Mouse (Mus musculus) MEL (cell line): ENCODE measurements around the gene Dhx35.

Experiments used
- BHLHE40 ChIP-seq: IDR thresholded peaks from 2 replicates; pipeline ENCODE4 v1.6.1; 2012; ENCODE audit warnings: low read depth, mild to moderate bottlenecking, inconsistent platforms, low read length, improper control_type of control experiment, borderline replicate concordance
- CHD2 ChIP-seq: IDR thresholded peaks from 2 replicates; pipeline ENCODE4 v1.6.1; 2011; ENCODE audit warnings: low read length, improper control_type of control experiment
- CTCF ChIP-seq, 3 experiments: IDR thresholded peaks in 2 of 3; conservative IDR thresholded peaks in 1 of 3; 2 replicates each; pipeline ENCODE4 v1.5.1; 2011 to 2012; ENCODE audit warnings: low read length in 3 of 3, low read depth in 2 of 3, mild to moderate bottlenecking in 2 of 3, improper control_type of control experiment in 1 of 3, inconsistent platforms in 1 of 3, mixed read lengths in 1 of 3, moderate library complexity in 1 of 3; ENCODE audit not compliant: control insufficient read depth in 1 of 3, insufficient read depth in 1 of 3, poor library complexity in 1 of 3, severe bottlenecking in 1 of 3
- E2F4 ChIP-seq: IDR thresholded peaks from 2 replicates; pipeline ENCODE4 v1.6.1; 2011; ENCODE audit warnings: low read depth, low read length, improper control_type of control experiment, borderline replicate concordance
- GATA1 ChIP-seq: IDR thresholded peaks from 2 replicates; pipeline ENCODE4 v1.6.1; 2011; ENCODE audit warnings: low read depth, low read length, improper control_type of control experiment
- MEF2A ChIP-seq: IDR thresholded peaks from 2 replicates; pipeline ENCODE4 v1.6.1; 2014; ENCODE audit warnings: low read depth, mild to moderate bottlenecking, inconsistent platforms, low read length, improper control_type of control experiment; ENCODE audit not compliant: poor library complexity, insufficient replicate concordance, severe bottlenecking; ENCODE audit errors: extremely low read depth
- MXI1 ChIP-seq: IDR thresholded peaks from 2 replicates; pipeline ENCODE4 v1.6.1; 2011; ENCODE audit warnings: mild to moderate bottlenecking, low read depth, low read length, improper control_type of control experiment
- POLR2A ChIP-seq, 2 experiments: IDR thresholded peaks; 2 replicates each; pipeline ENCODE4 v1.6.1; 2011 to 2012; ENCODE audit warnings: low read length in 2 of 2, mild to moderate bottlenecking in 2 of 2, control low read depth in 1 of 2, improper control_type of control experiment in 1 of 2, low read depth in 1 of 2, moderate library complexity in 1 of 2; ENCODE audit not compliant: control insufficient read depth in 1 of 2, insufficient read depth in 1 of 2, poor library complexity in 1 of 2
- SIN3A ChIP-seq: IDR thresholded peaks from 2 replicates; pipeline ENCODE4 v1.6.1; 2012; ENCODE audit warnings: low read length, improper control_type of control experiment, inconsistent platforms
- TAL1 ChIP-seq: IDR thresholded peaks from 2 replicates; pipeline ENCODE4 v1.6.1; 2012; ENCODE audit warnings: mild to moderate bottlenecking, inconsistent platforms, low read length, moderate library complexity, mixed read lengths
- USF1 ChIP-seq: IDR thresholded peaks from 2 replicates; pipeline ENCODE4 v1.6.1; 2014; ENCODE audit warnings: low read depth, mild to moderate bottlenecking, inconsistent platforms, low read length, improper control_type of control experiment, moderate library complexity
- ZC3H11A ChIP-seq: IDR thresholded peaks from 2 replicates; pipeline ENCODE4 v1.6.1; 2012; ENCODE audit warnings: low read depth, mild to moderate bottlenecking, inconsistent platforms, low read length, improper control_type of control experiment
- ZMIZ1 ChIP-seq: IDR thresholded peaks from 2 replicates; pipeline ENCODE4 v1.6.1; 2012; ENCODE audit warnings: low read depth, mild to moderate bottlenecking, inconsistent platforms, low read length, improper control_type of control experiment, moderate library complexity

DNA sequence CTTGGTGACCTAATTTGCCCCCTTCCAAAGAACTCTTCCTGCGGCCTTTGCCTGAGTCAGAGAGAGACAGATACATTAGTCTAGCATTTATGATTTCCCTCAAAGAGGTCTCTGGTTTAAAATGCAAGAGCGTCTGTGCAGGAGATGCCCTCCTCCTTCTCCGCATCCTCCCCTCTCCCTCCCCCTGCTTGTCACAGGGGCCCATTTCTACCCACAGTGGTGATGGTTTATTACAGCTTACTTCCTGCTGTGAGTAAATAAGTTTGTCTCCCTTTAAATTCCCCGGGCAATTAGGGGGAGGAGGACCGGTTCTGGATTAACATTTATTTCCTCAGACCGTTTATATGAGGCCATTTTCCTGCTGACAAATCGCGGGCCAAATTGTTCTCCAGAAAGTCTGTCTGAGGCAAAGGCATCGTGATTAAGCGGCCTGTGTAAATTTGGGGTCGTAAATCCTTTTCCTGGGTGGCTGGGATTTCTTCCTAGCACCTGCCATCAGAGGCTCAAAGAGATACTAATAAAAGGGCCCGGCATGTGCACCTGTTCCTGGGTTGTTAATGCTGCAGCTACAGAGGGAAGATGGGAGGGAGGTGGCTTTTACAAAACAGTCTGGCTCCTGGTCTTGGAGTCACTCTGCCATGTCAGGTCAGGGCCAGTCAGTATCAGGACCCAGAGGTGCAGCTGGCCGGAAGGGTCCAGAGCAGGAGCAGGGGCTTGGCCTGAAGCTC, 104.0 kb downstream of the Dhx35 start:
- TF ChIP-seq SIN3A (no peak), ZC3H11A (no peak), CTCF (IDR thresholded peaks at IDR 0.05 in 2 of 3, conservative IDR thresholded peaks at IDR 0.05 in 1 of 3; ENCODE audit: control insufficient read depth in 1 of 3, insufficient read depth in 1 of 3, low read depth in 2 of 3, low read length in 3 of 3, poor library complexity in 1 of 3, severe bottlenecking in 1 of 3) (no peak), GATA1 (no peak), POLR2A (IDR thresholded peaks at IDR 0.05; ENCODE audit: control insufficient read depth in 1 of 2, insufficient read depth in 1 of 2, low read depth in 1 of 2, low read length in 2 of 2, poor library complexity in 1 of 2) (no peak), TAL1 (no peak), CHD2 (no peak), ZMIZ1 (no peak), MXI1 (no peak), MEF2A (no peak), E2F4 (no peak), BHLHE40 (no peak), USF1 (no peak)
